Mouse (Mus musculus) kidney, postnatal 0 days (tissue): Measurements from ENCODE around the gene Slc2a3. TPM values are rescaled to one million over a fixed set of nuclear protein-coding genes. Genes with fewer than 3 reads are reported as not detected.
"Not testable (repeated sequence)": the region's sequence is repeated elsewhere in the genome, so short reads cannot be mapped to it uniquely, and the experiment has no call there.

Source experiments
- ATAC-seq: fragments of 200-750 bp; cut with Nextera tagmentation; replicated peaks from 2 replicates; pipeline ENCODE4 v1.8.0; 2017; ENCODE audit warnings: low read depth, moderate number of reproducible peaks, moderate TSS enrichment, moderate library complexity; ENCODE audit not compliant: low FRiP score
- DNase-seq: peaks from one replicate; pipeline ENCODE4 v3.0.0-alpha.2; 2016; ENCODE audit warnings: low spot score
- H3K27ac ChIP-seq: fragments of 300-500 bp; sonication (generic); 2 replicates; pipeline ENCODE4 v1.5.1; 2014; ENCODE audit warnings: mild to moderate bottlenecking
- H3K27me3 ChIP-seq: fragments of 300-500 bp; sonication (generic); 2 replicates; pipeline ENCODE4 v1.6.1; 2014; ENCODE audit warnings: low read length, mixed read lengths; ENCODE audit not compliant: insufficient read depth
- H3K36me3 ChIP-seq: fragments of 300-500 bp; sonication (generic); 2 replicates; pipeline ENCODE4 v1.6.1; 2014; ENCODE audit warnings: low read length, mixed read lengths; ENCODE audit not compliant: insufficient read depth
- H3K4me1 ChIP-seq: fragments of 300-500 bp; sonication (generic); replicated peaks from 2 replicates; pipeline ENCODE4 v1.6.1; 2014; ENCODE audit warnings: antibody characterized with exemption, low read length, mixed read lengths; ENCODE audit not compliant: insufficient read depth
- H3K4me2 ChIP-seq: fragments of 300-500 bp; sonication (generic); 2 replicates; pipeline ENCODE4 v1.6.1; 2014; ENCODE audit warnings: mild to moderate bottlenecking, low read length, moderate library complexity, mixed read lengths
- H3K4me3 ChIP-seq: fragments of 300-500 bp; sonication (generic); replicated peaks from 2 replicates; pipeline ENCODE4 v1.5.1; 2014; ENCODE audit warnings: low read depth, low read length
- H3K9ac ChIP-seq: fragments of 300-500 bp; sonication (generic); 2 replicates; pipeline ENCODE4 v1.6.1; 2014; ENCODE audit warnings: low read depth, low read length
- H3K9me3 ChIP-seq: fragments of 300-500 bp; sonication (generic); replicated peaks from 2 replicates; pipeline ENCODE4 v1.6.1; 2016; ENCODE audit warnings: low read length, inconsistent platforms, mixed read lengths
- CTCF ChIP-seq: IDR thresholded peaks from 2 replicates; pipeline ENCODE4 v1.5.1; 2016; ENCODE audit warnings: antibody characterized with exemption, low read depth, mild to moderate bottlenecking, moderate library complexity
- WGBS: fragments of 180-500 bp; shearing (Covaris S2); extraction: QIAGEN DNeasy Blood & Tissue Kit; methylation state at CpG from one replicate; pipeline ENCODE4 v1.1.7; 2014; 5-methylcytosine and 5-hydroxymethylcytosine counted together
- polyA plus RNA-seq: library from polyadenylated mRNA; unstranded; fragments of >200 nt; fragmentation: Nextera tagmentation; extraction: Ambion mirVana; gene quantifications from 2 replicates; pipeline ENCODE4 v1.2.1, GENCODE M21; 2015

The Slc2a3 gene
- polyA plus RNA-seq, 1 experiment from 2014 or later: 4.1 TPM

DNA sequence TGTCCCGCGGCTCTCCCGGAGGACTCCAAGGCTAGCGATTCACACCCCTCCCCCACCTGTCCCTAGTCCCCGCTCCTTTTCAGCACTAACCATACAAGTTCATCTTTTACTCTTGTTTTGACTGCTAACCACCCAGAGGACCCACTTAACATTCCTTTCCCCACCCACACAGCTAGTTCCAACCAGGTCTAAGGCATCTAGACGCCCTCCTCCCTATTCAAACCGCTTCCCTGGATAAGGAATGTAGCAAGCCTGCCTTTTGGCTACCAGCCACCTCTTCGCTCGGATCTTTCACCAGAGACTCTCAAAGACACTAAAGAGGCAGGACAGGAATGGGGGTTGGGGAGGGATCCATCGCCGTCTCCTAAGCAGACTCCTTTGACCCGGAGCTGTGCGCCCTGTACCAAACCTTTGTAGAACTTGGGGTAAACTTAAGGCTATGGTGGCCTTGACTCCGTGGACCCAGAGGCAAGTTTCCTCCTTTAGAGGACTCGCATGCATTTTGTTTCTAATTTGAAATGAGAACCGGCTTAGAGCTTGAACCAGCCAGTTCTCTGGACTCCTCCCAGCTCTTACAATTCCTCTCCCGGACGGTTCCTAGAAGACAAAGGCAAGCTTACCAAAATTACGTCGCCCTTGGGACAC is 98.8 kb downstream of the Slc2a3 start:
- H3K9ac ChIP-seq: 0 out of 2 replicates have a peak overlapping the region, but pooled peaks have one; percentile 32
- no peaks in the 10 kb centered on the region for H3K36me3 ChIP-seq
- ATAC-seq (peak; percentile 71), DNase-seq (peak; percentile 86)
- H3K27ac ChIP-seq: peak overlapping the region; percentile 69
- no peak for TF ChIP-seq CTCF
- 2% methylated on average over 20 of the region's 20 CpGs for WGBS
- H3K4me2 ChIP-seq: peak overlapping the region; percentile 59
- no peaks in the 10 kb centered on the region for H3K9me3 ChIP-seq
- no peaks in the 10 kb centered on the region; the same call in 1 of the 2 replicates for H3K27me3 ChIP-seq
- 0 out of 2 replicates have a peak, but pooled peaks cover 3% of the 10 kb centered on the region for H3K4me1 ChIP-seq
- peak overlapping the region; percentile 24 for H3K4me3 ChIP-seq

DNA sequence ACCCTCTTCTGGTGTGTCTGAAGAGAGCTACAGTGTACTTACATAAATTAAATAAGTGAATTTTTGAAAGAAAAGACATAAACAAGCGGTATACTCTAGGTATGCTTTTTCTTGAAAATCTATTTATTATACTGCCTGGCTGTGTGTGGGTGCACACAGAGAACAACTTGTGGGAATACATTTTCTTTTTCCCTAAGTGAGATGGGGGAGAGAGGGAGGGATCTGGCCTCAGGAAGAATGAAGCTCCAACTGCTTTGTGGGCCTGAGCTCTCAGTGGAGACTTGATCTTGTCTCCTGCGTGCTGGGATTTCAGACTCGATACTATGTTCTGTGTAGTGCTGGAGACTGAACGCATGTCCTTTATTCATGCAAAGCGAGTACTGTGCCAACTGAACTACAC is 99.6 kb downstream of the Slc2a3 start:
- Histone ChIP-seq H3K4me2 (peak overlapping the region; percentile 59; the same call in 1 of the 2 replicates), H3K36me3 (no peaks in the 10 kb centered on the region), H3K27me3 (no peaks in the 10 kb centered on the region), H3K9me3 (no peaks in the 10 kb centered on the region), H3K4me1 (0 out of 2 replicates have a peak, but pooled peaks cover 3% of the 10 kb centered on the region), H3K4me3 (no peak overlapping the region), H3K9ac (no peak overlapping the region), H3K27ac (peak overlapping the region; percentile 69; the same call in 1 of the 2 replicates)
- WGBS: 70% methylated on average over 5 of the region's 5 CpGs
- no peak for TF ChIP-seq CTCF
- DNase-seq (no peak), ATAC-seq (no peak)

DNA sequence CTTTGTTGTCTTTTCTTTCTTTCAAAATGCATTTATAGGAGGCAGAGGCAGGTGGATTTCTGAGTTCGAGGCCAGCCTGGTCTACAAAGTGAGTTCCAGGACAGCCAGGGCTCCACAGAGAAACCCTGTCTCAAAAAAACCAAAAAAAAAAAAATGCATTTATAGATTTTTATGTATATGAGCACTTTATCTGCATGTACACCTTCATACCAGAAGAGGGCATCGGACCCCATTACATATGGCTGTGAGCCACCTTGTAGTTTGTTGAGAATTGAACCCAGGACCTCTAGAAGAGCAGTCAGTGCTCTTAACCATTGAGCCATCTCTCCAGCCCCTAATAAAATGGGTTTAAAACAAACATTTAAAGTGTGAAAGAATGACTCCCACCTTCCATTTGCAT is 101.8 kb downstream of the Slc2a3 start:
- ATAC-seq: not testable (repeated sequence)

DNA sequence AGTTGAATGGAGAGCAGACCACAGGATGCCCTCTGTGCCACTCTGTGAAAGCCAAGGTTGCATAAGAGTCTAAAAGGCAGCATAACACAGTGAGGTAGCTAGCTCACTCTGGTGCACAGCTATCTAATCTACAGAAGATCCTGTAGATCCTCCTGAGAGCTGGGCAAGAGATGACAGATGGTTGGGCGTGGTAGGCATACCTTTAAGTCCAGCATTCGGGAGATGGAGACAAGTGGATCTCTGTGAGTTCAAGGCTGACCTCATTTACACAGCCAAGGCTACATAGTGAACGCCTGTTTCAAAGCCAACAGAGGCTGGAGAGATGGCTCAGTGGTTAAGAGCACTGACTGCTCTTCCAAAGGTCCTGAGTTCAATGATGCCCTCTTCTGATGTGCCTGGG is 106.0 kb downstream of the Slc2a3 start:
- Histone ChIP-seq H3K27me3 (no peaks in the 10 kb centered on the region), H3K9me3 (no peaks in the 10 kb centered on the region), H3K4me1 (no peaks in the 10 kb centered on the region), H3K4me2 (no peak overlapping the region), H3K4me3 (no peak overlapping the region), H3K36me3 (no peaks in the 10 kb centered on the region), H3K9ac (no peak overlapping the region), H3K27ac (no peak overlapping the region)
- no peak for TF ChIP-seq CTCF
- 90% methylated on average over 3 of the region's 3 CpGs for WGBS
- ATAC-seq (no peak), DNase-seq (no peak)

More for the DNA sequence above, 101.8 kb downstream of the Slc2a3 start:
- not testable (repeated sequence) for H3K27ac ChIP-seq, H3K4me1 ChIP-seq, H3K4me2 ChIP-seq, DNase-seq, H3K27me3 ChIP-seq, H3K9ac ChIP-seq, H3K9me3 ChIP-seq, H3K36me3 ChIP-seq, H3K4me3 ChIP-seq
- WGBS: 77% methylated on average over 2 of the region's 2 CpGs
- 0 out of 2 replicates have a peak, but pooled peaks have one; percentile 10 for TF ChIP-seq CTCF

DNA sequence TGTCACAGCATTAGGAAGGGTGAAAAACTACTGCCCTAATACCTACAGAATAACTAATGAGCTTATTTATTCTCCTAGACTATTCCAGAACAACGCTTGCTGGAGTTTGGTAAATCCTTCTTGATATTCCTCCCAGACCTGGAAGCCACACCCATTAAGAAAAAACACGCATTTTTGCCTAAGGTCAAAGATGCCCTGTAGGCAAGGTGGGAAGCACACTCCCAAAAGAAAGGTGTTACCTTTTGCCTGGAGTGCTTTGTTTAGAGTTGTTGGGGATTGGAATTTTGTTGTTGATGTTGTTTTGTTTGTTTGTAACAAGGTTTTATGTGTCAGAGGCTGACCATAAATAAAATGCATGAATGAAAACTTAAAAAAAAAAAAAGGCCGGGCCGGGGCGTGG is 111.4 kb downstream of the Slc2a3 start:
- Histone ChIP-seq H3K36me3 (no peaks in the 10 kb centered on the region), H3K4me1 (no peaks in the 10 kb centered on the region), H3K4me3 (no peak overlapping the region), H3K27ac (no peak overlapping the region), H3K4me2 (no peak overlapping the region), H3K9ac (no peak overlapping the region), H3K27me3 (no peaks in the 10 kb centered on the region), H3K9me3 (no peaks in the 10 kb centered on the region)
- TF ChIP-seq CTCF: no peak
- WGBS: 85% methylated on average over 5 of the region's 5 CpGs
- ATAC-seq (no peak), DNase-seq (no peak)

DNA sequence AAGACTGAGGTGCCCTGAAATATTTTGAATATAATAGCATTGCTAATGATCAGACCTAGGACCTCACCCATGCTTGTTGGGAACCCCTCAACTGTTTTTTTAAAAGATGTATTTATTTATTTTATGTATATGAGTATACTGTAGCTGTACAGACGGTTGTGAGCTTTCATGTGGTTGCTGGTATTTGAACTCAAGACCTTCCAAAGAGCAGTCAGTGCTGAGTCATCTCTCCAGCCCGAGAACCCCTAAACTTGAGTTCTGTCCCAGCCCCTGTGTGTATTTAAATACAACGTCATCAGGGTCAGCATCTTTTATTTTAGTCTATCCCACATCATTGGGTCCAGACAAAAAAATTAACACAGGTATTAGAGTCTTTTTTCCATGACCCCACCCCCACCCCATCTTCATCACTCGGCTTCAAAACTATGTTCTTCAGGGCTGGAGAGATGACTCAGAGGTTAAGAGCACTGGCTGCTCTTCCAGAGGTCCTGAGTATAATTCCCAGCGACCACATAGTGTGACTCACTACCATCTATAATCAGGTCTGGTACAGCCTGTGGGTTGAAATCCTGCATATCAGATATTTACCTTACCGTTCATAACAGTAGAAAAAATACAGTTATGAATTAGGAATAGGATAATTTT is 111.9 kb downstream of the Slc2a3 start:
- no peaks in the 10 kb centered on the region for H3K27me3 ChIP-seq
- H3K4me2 ChIP-seq: no peak overlapping the region
- no peak for TF ChIP-seq CTCF
- WGBS: 79% methylated on average over 6 of the region's 6 CpGs
- H3K27ac ChIP-seq: no peak overlapping the region
- ATAC-seq (no peak), DNase-seq (no peak)
- H3K9me3 ChIP-seq: no peaks in the 10 kb centered on the region
- no peak overlapping the region for H3K4me3 ChIP-seq
- H3K36me3 ChIP-seq: no peaks in the 10 kb centered on the region
- H3K4me1 ChIP-seq: no peaks in the 10 kb centered on the region
- H3K9ac ChIP-seq: no peak overlapping the region
